Mouse (Mus musculus) layer of hippocampus, adult 11-12 months (tissue): ENCODE data around the gene Osbpl8.
"Not testable (repeated sequence)": the region's sequence is repeated elsewhere in the genome, so short reads cannot be mapped to it uniquely, and the experiment has no call there.

Experiments used
- DNase-seq: peaks from one replicate; pipeline ENCODE4 v3.0.0; 2022; ENCODE audit warnings: low spot score

Gene Osbpl8

GRCm38 (mm10) chr10:111185574-111186269, 21.2 kb downstream of the Osbpl8 start:
- no peak for DNase-seq

- no peak for DNase-seq
Observed at GRCm38 (mm10) chr10:111189022-111189555, 24.5 kb downstream of the Osbpl8 start.

GRCm38 (mm10) chr10:111190110-111190795, 25.7 kb downstream of the Osbpl8 start:
- DNase-seq: peak; percentile 54

GRCm38 (mm10) chr10:111193536-111193935, 29.0 kb downstream of the Osbpl8 start:
- DNase-seq: no peak

- no peak for DNase-seq
Observed at GRCm38 (mm10) chr10:111196191-111196590, 31.6 kb downstream of the Osbpl8 start.

GRCm38 (mm10) chr10:111198705-111199104, 34.2 kb downstream of the Osbpl8 start:
- not testable (repeated sequence) for DNase-seq

- no peak for DNase-seq
Observed at GRCm38 (mm10) chr10:111201120-111201519, 36.6 kb downstream of the Osbpl8 start.

- no peak for DNase-seq
Observed at GRCm38 (mm10) chr10:111201666-111202065, 37.1 kb downstream of the Osbpl8 start.

- no peak for DNase-seq
Observed at GRCm38 (mm10) chr10:111204089-111204488, 39.5 kb downstream of the Osbpl8 start.

- DNase-seq: no peak
Observed at GRCm38 (mm10) chr10:111205421-111205820, 40.9 kb downstream of the Osbpl8 start.

- no peak for DNase-seq
Observed at GRCm38 (mm10) chr10:111207386-111207785, 42.8 kb downstream of the Osbpl8 start.

GRCm38 (mm10) chr10:111214084-111214483, 49.5 kb downstream of the Osbpl8 start:
- no peak for DNase-seq

- no peak for DNase-seq
Observed at GRCm38 (mm10) chr10:111214696-111215095, 50.1 kb downstream of the Osbpl8 start.

- no peak for DNase-seq
Observed at GRCm38 (mm10) chr10:111215572-111215971, 51.0 kb downstream of the Osbpl8 start.

- no peak for DNase-seq
Observed at GRCm38 (mm10) chr10:111216111-111216510, 51.6 kb downstream of the Osbpl8 start.

GRCm38 (mm10) chr10:111222535-111222934, 58.0 kb downstream of the Osbpl8 start:
- DNase-seq: no peak

GRCm38 (mm10) chr10:111223218-111223830, 58.8 kb downstream of the Osbpl8 start:
- DNase-seq: no peak

GRCm38 (mm10) chr10:111224696-111225095, 60.1 kb downstream of the Osbpl8 start:
- no peak for DNase-seq

- peak; percentile 93 for DNase-seq
Observed at GRCm38 (mm10) chr10:111226508-111226907, 62.0 kb downstream of the Osbpl8 start.

GRCm38 (mm10) chr10:111232237-111232636, 67.7 kb downstream of the Osbpl8 start:
- not testable (repeated sequence) for DNase-seq

GRCm38 (mm10) chr10:111233476-111234130, 69.1 kb downstream of the Osbpl8 start:
- DNase-seq: no peak
